Mouse (Mus musculus): ENCODE data around the gene Psg21.
"Not testable (repeated sequence)": the region's sequence is repeated elsewhere in the genome, so short reads cannot be mapped to it uniquely, and the experiment has no call there.

Gene Psg21

DNA sequence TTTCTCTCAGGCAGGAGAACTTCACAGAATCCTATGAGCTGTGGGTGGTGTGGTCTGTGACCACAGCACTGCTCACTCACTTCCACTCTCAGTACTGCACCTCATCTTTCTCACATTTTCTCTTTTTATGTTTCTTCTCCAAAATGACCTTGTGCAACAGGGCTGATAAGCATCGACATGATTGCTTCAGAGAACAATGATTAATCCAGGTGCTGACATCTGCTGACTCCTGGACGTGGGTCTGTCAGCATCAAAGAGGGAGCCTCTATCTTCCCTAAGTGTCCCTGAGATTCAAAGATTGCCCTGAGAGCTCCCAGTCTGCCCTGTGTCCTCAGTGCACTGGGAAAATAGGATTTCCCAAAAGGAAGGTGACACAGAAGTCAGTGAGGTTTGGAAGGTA, at the start of gene Psg21:
TSS of gene Psg21 (minus strand) at position 101 of the 400 bp plus-strand sequence.
- not testable (repeated sequence) for DNase-seq (ENCODE audit: low spot score in 2 of 2)

GRCm38 (mm10) chr7:18686085-18686484, 29.6 kb upstream of the Psg21 start, which contains the start of gene Psg20:
TSS of gene Psg20 (minus strand) at chr7:18686185.
- DNase-seq (ENCODE audit: low spot score in 2 of 2) = no peak

DNA sequence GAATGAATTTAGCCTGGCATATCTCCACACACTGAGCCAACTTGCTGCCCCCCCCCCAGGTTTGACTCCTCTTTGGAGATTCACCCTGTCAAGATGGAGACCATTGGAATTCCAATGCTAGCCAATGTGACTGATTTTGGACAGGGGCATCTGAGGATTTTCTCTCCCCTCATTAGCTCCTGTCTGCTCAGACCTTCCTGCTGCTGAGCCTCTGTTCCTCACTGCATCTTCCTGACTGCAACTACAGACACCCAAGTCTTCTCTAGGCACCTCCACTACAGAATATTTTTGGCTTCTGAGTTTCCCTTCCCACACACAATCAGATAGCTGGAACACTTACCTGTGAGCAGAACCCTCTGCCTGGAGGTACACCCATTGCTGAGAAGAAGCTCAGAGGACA, 29.1 kb upstream of the Psg21 start:
- DNase-seq (ENCODE audit: low spot score in 2 of 2) = no peak

- DNase-seq (ENCODE audit: low spot score in 2 of 2) = peak in 1 of 2 experiments; percentile 13
Observed at GRCm38 (mm10) chr7:18679772-18680171, 23.2 kb upstream of the Psg21 start.

GRCm38 (mm10) chr7:18626921-18627320, 29.6 kb downstream of the Psg21 start:
- not testable (repeated sequence) for DNase-seq (ENCODE audit: low spot score in 2 of 2)

DNA sequence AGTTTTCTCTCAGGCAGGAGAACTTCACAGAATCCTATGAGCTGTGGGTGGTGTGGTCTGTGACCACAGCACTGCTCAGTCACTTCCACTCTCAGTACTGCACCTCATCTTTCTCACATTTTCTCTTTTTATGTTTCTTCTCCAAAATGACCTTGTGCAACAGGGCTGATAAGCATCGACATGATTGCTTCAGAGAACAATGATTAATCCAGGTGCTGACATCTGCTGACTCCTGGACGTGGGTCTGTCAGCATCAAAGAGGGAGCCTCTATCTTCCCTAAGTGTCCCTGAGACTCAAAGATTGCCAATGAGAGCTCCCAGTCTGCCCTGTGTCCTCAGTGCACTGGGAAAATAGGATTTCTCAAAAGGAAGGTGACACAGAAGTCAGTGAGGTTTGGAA, 40.1 kb downstream of the Psg21 start, which contains the start of gene Psg23:
TSS of gene Psg23 (minus strand) at position 101 of the 400 bp plus-strand sequence.
- DNase-seq (ENCODE audit: low spot score in 2 of 2) = not testable (repeated sequence)
